Mouse (Mus musculus): ENCODE results near the gene Ly6g5b. TPM values are rescaled to one million over a fixed set of nuclear protein-coding genes. Genes with fewer than 3 reads are reported as not detected.

Ly6g5b gene
- polyA plus RNA-seq, 1 experiment, result 0.74 TPM

DNA sequence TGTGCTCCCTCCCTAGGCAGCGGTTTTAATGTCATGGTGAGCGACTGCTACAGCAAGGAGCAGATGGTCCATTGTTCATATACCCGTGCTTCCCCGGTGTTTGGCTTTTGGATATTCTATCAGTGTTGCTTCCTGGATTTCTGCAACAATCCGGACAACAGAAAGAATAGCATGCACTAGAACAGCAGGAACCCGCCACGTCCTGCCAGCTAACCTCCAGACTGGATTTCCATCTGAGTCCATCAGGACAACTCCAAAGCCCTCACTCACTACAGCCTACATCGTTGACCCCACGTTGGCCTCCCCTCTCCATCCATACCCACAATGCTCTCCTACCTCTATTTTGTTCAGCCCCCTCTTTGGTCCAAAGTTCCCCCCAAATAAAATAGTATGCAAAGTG lies 3.5 kb downstream of the Ly6g5b start:
- Histone ChIP-seq H3K4me3 (ENCODE audit: insufficient read depth, low read length) (no peak overlapping the region), H3K4me1 (ENCODE audit: control insufficient read depth, insufficient read depth, low read length) (no peaks in the 10 kb centered on the region), H3K27ac (ENCODE audit: insufficient read depth, low read length) (no peak overlapping the region)
- TF ChIP-seq POLR2A (IDR thresholded peaks at IDR 0.05; ENCODE audit: low read depth, low read length) (no peak), CTCF (IDR thresholded peaks at IDR 0.05; ENCODE audit: borderline replicate concordance, insufficient read depth, low read length) (no peak)

DNA sequence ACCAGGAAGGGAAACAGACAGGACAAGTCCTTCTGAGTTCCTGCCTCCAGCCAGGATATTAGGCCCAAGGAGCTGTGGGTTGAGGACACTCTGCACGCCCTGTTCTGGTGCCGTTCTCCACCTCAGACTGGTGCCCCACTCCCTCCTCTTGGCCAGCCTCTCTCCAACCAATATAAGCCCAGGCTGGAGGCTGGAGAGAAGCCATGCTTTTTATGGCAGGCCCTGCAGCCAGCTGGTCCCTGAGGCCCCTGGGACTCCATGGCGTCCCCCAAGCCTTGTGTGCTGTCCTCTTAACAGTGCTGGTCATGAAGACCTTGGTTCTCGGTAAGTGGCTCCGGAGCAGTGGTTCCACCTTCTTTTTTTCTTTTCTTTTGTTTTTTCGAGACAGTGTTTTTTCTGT lies 7.1 kb downstream of the Ly6g5b start, which contains the start of gene Ly6g5c:
TSS of gene Ly6g5c (plus strand) at position 183 of the 400 bp plus-strand sequence.
- Histone ChIP-seq H3K4me3 (ENCODE audit: insufficient read depth, low read length) (no peak within 1 kb of the TSS), H3K4me1 (ENCODE audit: control insufficient read depth, insufficient read depth, low read length) (no peaks in the 10 kb centered on the region), H3K27ac (ENCODE audit: insufficient read depth, low read length) (no peak within 1 kb of the TSS)
- TF ChIP-seq CTCF (IDR thresholded peaks at IDR 0.05; ENCODE audit: borderline replicate concordance, insufficient read depth, low read length) (no peak), POLR2A (IDR thresholded peaks at IDR 0.05; ENCODE audit: low read depth, low read length) (no peak)

DNA sequence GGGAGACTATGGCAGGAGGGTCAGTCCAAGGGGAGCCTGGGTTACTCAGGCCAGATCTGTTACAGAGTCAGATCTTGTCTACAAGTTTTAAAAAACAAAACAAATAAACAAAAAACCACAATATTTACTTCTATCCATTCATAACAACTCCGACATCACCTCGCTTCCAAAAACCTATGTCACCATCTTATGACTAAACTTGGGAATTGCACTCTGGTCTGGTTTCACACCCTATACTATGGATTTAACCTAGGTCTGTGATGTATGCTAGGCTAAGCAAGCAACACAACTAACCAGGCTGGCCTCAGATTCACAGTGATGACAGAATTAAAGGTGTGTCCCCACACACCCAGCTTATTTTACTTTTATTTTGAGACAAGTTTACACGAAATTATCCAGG lies 8.7 kb downstream of the Ly6g5b start:
- Histone ChIP-seq H3K4me1 (ENCODE audit: control insufficient read depth, insufficient read depth, low read length) (no peaks in the 10 kb centered on the region), H3K4me3 (ENCODE audit: insufficient read depth, low read length) (no peak overlapping the region), H3K27ac (ENCODE audit: insufficient read depth, low read length) (no peak overlapping the region)
- TF ChIP-seq CTCF (IDR thresholded peaks at IDR 0.05; ENCODE audit: borderline replicate concordance, insufficient read depth, low read length), result no peak
- TF ChIP-seq POLR2A (IDR thresholded peaks at IDR 0.05; ENCODE audit: low read depth, low read length), result no peak

DNA sequence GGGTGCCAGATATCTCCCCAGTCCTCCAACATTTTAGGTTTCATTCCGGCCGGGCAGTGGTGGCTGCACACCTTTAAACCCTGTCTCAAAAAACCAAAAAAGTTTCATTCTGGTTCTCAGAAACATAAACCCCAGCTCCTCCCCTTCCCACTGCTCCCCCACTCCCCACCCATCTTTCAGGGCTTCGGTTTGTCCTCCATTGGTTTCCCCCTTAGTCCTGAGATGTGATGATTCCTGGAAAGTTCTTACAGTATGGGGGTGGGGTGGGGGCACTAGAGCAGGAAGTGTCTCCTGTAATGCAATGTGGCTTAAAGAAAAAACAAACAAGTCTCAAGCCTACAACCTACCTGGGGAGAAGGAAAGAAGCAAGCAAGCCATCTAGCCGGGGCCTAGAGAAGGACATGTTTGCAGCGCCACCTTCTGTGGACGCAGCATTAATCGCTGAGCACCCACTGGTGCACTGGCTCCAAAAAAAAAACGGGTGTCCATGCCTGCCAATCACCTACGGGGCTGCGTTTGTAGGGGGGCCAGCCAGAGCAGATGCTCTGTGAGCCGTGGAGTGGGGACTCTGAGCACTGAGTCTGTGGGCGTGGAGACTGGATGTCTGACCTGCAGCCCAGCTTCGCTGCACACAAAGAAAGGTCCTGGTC lies 9.4 kb downstream of the Ly6g5b start:
- H3K27ac ChIP-seq (ENCODE audit: insufficient read depth, low read length), result no peak overlapping the region
- no peaks in the 10 kb centered on the region for H3K4me1 ChIP-seq (ENCODE audit: control insufficient read depth, insufficient read depth, low read length)
- TF ChIP-seq CTCF (IDR thresholded peaks at IDR 0.05; ENCODE audit: borderline replicate concordance, insufficient read depth, low read length) (peak; percentile 64; the same call in 1 of the 2 replicates), POLR2A (IDR thresholded peaks at IDR 0.05; ENCODE audit: low read depth, low read length) (no peak)
- H3K4me3 ChIP-seq (ENCODE audit: insufficient read depth, low read length), result no peak overlapping the region

DNA sequence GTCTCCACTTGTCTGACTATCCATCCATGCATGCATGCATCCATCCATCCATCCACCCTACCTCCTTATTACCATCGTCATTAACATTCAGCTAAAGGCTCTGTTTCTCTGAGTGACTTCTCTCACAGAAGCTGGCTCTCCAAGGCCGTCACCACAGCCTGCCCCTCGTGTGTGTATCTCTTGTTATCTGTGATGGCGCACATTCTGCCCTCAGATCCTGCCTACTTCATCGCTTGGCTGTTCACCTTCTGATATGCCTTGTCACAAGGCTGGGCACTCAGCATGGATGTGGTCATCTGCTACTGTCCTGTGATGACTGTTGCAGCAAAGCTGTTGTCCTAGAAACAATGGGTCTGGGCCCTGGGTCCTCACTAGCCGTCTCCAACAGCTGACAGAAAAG lies 10.5 kb downstream of the Ly6g5b start:
- Histone ChIP-seq H3K4me3 (ENCODE audit: insufficient read depth, low read length) (no peak overlapping the region), H3K27ac (ENCODE audit: insufficient read depth, low read length) (no peak overlapping the region), H3K4me1 (ENCODE audit: control insufficient read depth, insufficient read depth, low read length) (no peaks in the 10 kb centered on the region)
- TF ChIP-seq POLR2A (IDR thresholded peaks at IDR 0.05; ENCODE audit: low read depth, low read length) (no peak), CTCF (IDR thresholded peaks at IDR 0.05; ENCODE audit: borderline replicate concordance, insufficient read depth, low read length) (no peak)

DNA sequence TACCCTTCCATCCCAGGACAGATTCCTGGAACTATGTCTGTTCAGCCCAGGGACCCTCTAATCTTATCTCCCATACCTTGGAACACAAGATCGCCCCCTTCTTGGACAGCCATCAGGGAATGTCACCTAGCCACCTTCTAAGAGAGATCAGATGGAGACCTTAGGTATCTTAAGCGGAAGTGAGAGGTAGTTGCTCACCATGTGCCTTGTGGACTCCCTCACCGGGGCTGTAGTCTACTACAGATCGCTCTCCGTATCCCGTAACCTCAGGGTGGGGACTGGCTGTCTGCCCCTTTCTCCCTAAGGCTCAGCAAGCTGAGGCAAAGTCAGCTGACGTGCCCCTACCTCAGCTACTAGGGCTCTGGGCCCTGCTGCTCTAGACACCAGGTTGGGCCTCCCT lies 11.1 kb downstream of the Ly6g5b start:
- no peaks in the 10 kb centered on the region for H3K4me1 ChIP-seq (ENCODE audit: control insufficient read depth, insufficient read depth, low read length)
- H3K27ac ChIP-seq (ENCODE audit: insufficient read depth, low read length), result no peak overlapping the region
- H3K4me3 ChIP-seq (ENCODE audit: insufficient read depth, low read length), result no peak overlapping the region
- TF ChIP-seq POLR2A (IDR thresholded peaks at IDR 0.05; ENCODE audit: low read depth, low read length), result no peak
- TF ChIP-seq CTCF (IDR thresholded peaks at IDR 0.05; ENCODE audit: borderline replicate concordance, insufficient read depth, low read length), result no peak

DNA sequence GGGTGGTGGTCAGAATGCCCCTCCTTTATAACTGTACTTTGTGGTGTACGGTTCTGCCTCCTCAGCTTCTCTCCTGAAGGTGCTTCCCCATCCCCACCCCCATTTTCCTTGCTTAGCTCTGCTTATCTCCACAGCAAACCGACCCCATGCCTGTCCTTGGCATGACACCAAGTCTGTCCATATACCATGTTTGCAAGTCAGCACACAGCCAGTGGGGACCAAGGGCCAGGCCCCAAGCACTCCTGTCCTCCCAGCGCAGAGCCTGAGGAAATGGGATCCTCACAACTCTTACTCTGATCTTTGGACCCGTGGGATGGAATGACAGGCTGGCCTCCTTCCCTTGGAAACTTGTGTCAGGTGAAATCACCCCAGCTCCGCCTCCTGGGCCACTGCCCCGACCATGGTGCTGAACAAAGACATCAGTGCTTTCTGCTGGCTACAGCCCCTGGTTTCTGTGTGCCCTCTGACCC lies 12.0 kb downstream of the Ly6g5b start:
- H3K27ac ChIP-seq (ENCODE audit: insufficient read depth, low read length), result no peak overlapping the region
- TF ChIP-seq CTCF (IDR thresholded peaks at IDR 0.05; ENCODE audit: borderline replicate concordance, insufficient read depth, low read length), result no peak
- TF ChIP-seq POLR2A (IDR thresholded peaks at IDR 0.05; ENCODE audit: low read depth, low read length), result no peak
- no peaks in the 10 kb centered on the region for H3K4me1 ChIP-seq (ENCODE audit: control insufficient read depth, insufficient read depth, low read length)
- H3K4me3 ChIP-seq (ENCODE audit: insufficient read depth, low read length), result no peak overlapping the region

DNA sequence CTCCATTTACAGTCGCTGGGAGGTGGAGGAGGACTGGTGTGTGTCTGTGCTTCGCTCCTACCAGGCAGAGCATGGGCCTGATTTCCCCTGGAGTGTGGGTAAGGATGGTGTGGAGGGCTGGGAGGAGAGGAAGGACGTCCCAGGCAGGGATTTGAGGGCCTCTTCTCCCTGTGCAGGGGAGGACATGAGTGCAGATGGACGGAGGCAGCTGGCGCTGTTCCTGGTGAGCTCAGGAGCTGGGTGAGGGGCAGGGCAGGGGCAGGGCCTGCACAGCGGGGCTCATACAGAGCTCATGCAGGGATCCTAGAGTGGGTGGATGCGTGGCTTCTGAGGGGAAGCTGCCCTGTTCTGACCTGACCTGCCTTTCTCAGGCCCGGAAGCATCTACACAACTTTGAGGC lies 12.9 kb downstream of the Ly6g5b start:
- Histone ChIP-seq H3K27ac (ENCODE audit: insufficient read depth, low read length) (no peak overlapping the region), H3K4me1 (ENCODE audit: control insufficient read depth, insufficient read depth, low read length) (no peaks in the 10 kb centered on the region), H3K4me3 (ENCODE audit: insufficient read depth, low read length) (no peak overlapping the region)
- TF ChIP-seq POLR2A (IDR thresholded peaks at IDR 0.05; ENCODE audit: low read depth, low read length) (no peak), CTCF (IDR thresholded peaks at IDR 0.05; ENCODE audit: borderline replicate concordance, insufficient read depth, low read length) (no peak)

DNA sequence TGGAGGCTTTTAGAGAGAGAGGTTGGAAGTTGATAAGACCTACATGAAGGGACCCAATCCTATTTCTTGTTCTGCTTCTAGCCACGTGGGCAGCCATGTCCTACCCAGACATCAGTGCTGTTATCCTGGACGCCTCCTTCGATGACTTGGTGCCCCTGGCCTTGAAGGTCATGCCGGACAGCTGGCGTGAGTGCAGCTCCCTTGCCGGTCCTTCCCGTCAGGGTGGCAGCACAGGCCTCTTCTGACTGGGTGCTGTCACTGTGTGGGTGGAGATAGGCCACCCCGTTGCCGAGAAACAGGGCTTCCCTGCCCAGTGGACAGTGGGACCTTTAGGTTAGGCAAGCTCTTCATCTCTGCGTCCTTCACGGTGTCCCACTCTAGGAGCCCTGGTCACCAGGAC lies 14.1 kb downstream of the Ly6g5b start:
- H3K27ac ChIP-seq (ENCODE audit: insufficient read depth, low read length), result no peak overlapping the region
- H3K4me3 ChIP-seq (ENCODE audit: insufficient read depth, low read length), result no peak overlapping the region
- H3K4me1 ChIP-seq (ENCODE audit: control insufficient read depth, insufficient read depth, low read length), result no peaks in the 10 kb centered on the region
- TF ChIP-seq POLR2A (IDR thresholded peaks at IDR 0.05; ENCODE audit: low read depth, low read length), result no peak
- TF ChIP-seq CTCF (IDR thresholded peaks at IDR 0.05; ENCODE audit: borderline replicate concordance, insufficient read depth, low read length), result no peak

DNA sequence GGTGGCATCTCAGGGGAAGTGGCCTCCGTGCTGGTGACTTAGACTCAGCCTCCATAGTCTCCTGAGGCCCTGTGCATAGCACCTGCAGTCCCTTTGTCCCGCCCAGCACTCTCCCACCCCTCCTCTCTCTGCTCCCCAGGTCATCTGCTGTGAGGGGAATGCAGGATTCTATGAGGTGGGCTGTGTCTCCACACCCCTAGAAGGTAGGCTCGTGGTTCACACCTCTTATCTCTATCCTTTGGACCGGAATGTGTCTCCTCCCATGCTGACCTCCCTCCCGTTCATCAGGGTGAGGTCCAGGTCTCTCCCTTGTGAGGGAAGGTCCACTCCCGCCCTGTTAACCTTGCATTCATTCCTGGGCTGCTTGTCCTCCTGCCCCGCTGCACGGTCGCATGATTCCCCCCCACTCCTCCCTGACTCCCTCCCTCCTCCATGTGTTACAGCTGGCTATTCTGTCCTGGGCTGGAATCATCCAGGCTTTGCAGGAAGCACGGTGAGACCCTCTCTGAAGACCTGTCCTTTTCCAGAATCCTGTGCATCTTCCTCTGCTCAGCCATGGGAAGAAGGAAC lies 14.9 kb downstream of the Ly6g5b start:
- Histone ChIP-seq H3K4me3 (ENCODE audit: insufficient read depth, low read length) (no peak overlapping the region), H3K4me1 (ENCODE audit: control insufficient read depth, insufficient read depth, low read length) (no peaks in the 10 kb centered on the region), H3K27ac (ENCODE audit: insufficient read depth, low read length) (no peak overlapping the region)
- TF ChIP-seq CTCF (IDR thresholded peaks at IDR 0.05; ENCODE audit: borderline replicate concordance, insufficient read depth, low read length) (no peak), POLR2A (IDR thresholded peaks at IDR 0.05; ENCODE audit: low read depth, low read length) (no peak)

Data from embryonic fibroblast, embryonic 13.5 days (primary cell).